Mouse (Mus musculus) bone marrow, adult 2 months (tissue): Measurements from ENCODE around the gene Tctn1.

Source experiments
- CTCF ChIP-seq: fragments of 200-500 bp; IDR thresholded peaks from 2 replicates; pipeline ENCODE4 v1.5.1; 2011; ENCODE audit warnings: low read length, control low read depth; ENCODE audit not compliant: control insufficient read depth, insufficient read depth
- POLR2A ChIP-seq: fragments of 200-500 bp; IDR thresholded peaks from 2 replicates; pipeline ENCODE4 v1.6.1; 2011; ENCODE audit warnings: low read depth, mild to moderate bottlenecking, control low read depth, low read length, borderline replicate concordance; ENCODE audit not compliant: control insufficient read depth

DNA sequence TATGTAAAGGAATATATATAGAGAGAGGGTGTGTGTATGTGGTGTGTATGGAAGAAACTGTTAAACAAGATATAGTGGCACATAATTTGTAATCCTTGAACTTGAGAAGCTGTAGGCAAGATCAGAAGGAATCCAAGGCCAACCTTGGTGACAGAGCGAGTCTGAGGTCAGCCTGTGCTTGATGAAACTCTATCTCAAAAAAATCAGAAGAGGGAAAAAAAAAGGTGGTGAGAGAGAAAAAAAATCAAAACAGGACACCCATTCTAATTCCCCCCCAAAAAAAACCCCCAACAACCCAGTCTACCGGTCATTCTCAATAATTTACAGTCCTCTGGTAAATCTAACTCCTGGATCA, 19.5 kb upstream of the Tctn1 start:
- no peak for TF ChIP-seq CTCF
- TF ChIP-seq POLR2A: no peak
